Mouse (Mus musculus) olfactory bulb, adult 2 months (tissue): Measurements from ENCODE around the gene Ccdc33.

Source experiments
- CTCF ChIP-seq: fragments of 200-500 bp; IDR thresholded peaks from 2 replicates; pipeline ENCODE4 v1.5.1; 2012; ENCODE audit warnings: low read depth, mild to moderate bottlenecking, low read length, moderate library complexity; ENCODE audit not compliant: insufficient read depth
- POLR2A ChIP-seq: fragments of 200-500 bp; IDR thresholded peaks from 2 replicates; pipeline ENCODE4 v1.6.1; 2012; ENCODE audit warnings: mild to moderate bottlenecking, low read depth, low read length, moderate library complexity; ENCODE audit not compliant: insufficient read depth

- TF ChIP-seq CTCF (no peak), POLR2A (no peak)
Measured at GRCm38 (mm10) chr9:58086861-58087260, 31.8 kb downstream of the Ccdc33 start.
